Mouse (Mus musculus) CH12F3 (cell line): ENCODE data around the gene Zfp661.
"Not testable (repeated sequence)": the region's sequence is repeated elsewhere in the genome, so short reads cannot be mapped to it uniquely, and the experiment has no call there.

Source experiments
- in situ Hi-C: fragments of 300-500 bp; cut with MboI; formaldehyde crosslinking; loops from 2 replicates; pipeline ENCODE4 v1.14.3; 2020; ENCODE audit warnings: low sequenced_read_pairs

Zfp661 gene

DNA sequence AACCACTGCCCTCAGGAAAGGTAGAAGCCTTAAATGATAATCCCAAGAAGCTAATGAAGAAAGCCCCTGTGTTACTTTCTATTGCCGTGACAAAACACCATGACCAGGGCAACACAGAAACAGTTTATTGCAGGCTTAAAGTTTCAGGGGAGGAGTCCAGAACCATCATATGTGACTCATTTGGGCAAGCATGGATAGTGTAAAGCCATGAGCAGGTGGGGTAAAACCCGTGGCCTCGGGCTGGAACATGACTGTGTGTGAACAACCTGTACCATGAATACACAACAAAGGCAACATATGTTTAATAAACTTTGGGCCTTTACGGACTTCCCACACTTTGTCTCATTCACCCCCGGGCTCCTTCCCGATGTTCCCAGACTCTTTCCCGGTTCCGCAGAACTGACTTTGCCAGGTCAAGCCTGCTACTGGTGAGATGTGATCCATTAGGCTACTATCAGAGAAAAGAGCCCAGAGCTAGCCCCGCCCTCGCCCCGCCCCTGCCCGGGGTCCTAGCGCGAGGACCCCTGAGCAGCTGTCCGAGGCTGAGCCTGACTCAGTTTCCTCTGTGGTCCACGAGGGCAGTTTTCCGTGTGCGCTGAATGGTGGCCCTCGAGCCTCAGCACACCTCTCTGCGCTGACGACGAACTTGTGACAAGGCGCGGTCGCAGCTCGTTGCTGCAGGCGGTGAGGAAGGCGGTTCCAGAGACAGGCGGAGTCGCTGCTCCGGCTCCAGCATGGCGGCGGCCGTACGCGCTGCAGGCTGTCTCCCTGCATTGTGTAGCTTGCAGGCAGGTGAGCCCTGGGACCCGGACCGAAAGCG, at the start of gene Zfp661, which contains the start of gene Mrps5:
Zfp661 (minus strand) TSS at position 401 of the 820 bp plus-strand sequence.
Mrps5 (plus strand) TSS at position 529 of the 820 bp plus-strand sequence.
- in situ Hi-C loops = no loop called here

DNA sequence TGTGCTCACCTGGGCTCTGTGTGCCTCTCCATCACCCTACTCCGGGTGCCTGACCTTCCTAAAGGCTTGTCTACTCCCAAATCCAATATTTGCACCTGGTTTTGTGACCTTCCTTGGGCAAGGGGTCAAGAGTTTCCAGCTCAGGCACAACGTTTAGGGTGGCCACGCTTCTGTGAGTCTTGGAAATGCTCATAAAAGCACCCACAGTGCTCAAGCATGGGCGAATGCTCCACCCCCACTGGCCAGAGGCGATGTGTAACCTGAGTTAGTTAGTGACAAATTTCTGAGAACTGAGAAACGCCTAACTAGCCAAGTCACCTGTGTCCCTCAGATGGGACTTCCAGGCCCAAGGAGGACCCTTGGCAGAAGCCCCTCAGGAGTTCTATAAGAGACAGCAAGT, 48.7 kb upstream of the Zfp661 start:
- in situ Hi-C loops = no loop called here

DNA sequence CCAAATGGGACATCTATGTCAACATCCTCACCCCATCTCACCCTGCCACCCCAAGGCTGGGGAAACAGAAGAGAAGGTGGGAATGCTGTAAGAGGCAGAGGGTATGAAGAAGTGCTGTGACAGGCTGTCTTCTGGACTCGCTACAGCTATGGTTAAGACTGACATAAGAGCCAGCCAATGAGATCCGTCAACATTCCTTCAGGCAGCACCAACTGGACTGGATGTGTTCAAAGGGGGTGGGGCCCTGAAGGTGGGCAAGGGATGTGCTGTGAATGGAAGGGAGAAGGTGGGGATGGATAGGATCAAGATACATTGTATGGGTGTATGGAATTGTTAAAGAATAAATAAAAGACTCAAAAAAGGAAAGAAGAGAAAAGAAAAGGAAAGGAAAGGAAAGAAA, 45.7 kb upstream of the Zfp661 start:
- in situ Hi-C loops = no loop called here

DNA sequence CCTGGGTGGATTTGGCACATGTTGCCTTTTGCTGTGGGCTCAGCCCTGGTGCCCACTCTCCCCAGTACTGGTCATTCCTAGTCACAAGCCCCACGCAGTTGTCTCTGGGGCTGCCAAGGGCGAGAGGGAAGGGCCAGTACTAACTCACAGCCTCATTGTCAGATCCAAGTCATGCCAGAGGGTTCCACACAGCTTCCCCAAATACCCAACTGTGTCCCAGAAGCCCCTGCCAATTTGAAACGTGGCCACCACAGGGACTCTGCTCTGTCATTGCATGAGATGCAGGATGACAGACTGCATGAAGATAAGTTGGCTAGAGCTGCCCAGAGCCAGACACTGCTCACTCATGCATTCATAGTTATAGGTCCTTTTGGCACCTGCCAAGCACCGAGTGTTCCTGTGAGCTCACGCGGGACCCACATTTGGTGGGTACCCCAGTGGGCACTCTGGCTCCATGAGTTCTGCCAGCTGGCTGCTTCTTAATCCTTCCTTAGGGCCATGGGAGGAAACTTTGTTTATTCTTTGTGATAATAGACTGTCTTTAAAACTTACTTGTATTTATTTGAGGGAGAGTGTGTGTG, 41.2 kb upstream of the Zfp661 start:
- in situ Hi-C loops = no loop called here

DNA sequence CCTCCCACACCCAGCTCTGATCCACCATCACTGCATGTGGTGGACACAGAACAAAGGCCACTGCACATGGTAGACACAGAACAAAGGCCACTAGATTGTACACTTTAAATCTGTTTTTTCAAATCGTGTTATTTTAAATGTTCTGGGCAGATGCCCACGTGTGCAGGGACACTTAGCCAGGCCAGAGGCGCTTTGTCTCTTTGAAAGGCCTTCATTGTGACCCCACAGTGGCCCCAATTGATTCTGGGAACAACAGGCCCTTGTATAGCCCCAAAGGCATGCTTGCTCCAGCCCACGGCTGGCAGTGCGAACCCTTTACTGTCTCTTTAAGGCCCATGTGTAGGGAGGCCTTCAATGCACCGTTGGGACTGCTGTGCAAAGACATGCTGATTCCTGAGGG, 40.5 kb upstream of the Zfp661 start:
- in situ Hi-C loops = no loop called here

DNA sequence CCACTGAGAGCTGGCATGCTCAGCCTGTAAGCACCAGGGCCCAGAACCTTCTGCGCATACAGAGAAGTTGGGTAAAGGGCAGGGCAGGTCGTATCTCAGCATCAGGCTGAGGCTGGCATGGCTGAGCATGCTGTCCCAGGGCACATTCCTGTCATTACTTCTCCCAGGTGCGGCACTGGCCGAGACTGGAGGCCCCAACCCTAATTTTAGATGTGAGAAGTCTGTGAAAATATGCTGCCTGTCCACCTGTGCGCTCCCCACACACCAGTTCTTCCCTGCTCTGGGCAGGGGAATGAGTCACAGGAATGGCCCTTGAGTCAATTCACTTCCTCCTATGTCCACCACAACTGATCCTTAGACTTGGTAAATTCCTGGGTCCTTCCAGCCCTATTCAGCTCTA, 38.8 kb upstream of the Zfp661 start:
- in situ Hi-C loops = no loop called here

DNA sequence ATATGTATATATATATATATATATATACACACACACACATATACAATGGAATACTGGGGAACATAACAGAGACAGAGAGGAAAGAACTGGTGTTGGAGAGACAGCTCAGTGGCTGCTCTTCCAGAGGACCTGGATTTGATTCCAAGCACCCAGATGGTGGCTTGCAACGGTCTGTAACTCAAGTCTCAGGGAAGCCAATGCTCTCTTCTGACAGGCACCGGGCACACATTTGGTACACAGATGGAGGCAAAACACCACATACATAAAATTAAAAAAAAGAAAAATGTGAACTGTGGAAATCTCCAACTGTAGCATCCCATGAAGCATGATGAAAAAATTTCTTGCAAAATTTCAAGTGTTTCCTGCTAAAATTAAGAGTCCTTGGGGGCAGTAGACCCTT, 37.9 kb upstream of the Zfp661 start:
- in situ Hi-C loops = no loop called here

DNA sequence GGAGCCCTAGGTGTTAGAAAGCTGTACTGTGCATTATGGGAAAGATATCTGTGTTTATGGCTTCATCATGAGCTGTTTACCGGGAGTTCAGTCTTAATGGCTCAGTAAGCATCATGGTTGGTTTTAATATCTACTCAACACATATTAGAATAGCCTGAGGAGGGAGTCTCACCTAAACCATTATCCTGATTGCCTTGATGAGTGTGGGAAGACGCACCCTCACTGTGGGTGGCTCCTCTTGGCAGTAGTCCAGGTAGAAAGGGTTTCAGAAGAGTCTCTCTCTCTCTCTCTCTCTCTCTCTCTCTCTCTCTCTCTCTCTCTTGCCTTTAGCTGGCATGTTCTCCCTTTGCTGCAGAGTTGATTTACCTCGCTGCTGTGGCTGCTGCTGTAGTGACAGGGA, 35.2 kb upstream of the Zfp661 start:
- in situ Hi-C loops = no loop called here

DNA sequence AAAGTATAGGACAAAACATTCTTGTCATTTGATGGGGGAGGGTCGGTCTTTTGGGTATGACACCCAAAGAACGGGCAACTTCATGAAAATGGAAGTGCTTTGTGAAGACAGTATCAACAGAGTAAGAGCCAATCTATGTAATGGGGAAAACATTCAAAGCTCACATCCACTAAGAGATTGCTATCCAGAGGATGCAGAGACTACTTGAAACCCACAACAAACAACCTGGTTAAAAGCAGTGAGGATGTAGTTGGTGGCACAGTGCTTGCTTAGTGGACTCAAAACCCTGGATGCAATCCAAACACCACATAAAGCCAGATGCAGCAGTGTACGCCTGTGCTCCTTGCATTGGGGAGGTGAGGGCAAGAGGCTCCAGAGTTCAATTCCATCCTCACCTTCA, 32.4 kb upstream of the Zfp661 start:
- in situ Hi-C loops = no loop called here

DNA sequence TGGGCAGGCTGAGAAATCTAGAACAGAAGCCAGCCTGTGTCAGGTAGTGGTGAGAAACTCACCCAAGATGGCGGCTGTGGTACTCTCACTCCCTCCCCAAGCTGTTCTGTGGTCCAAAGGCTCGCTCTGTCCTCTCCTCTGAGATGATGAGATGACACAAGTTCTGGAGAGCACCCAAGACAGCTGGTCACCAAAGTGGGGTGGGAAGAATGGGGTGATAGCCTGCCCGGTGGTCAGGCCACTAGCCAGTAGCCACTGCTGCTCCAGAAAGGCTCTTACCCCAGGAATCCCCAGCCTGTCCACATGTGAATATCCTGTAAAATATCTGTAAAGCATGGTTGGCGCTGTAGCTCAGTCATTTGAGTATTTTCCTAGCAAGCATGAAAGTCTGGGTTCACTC, 25.4 kb upstream of the Zfp661 start:
- in situ Hi-C loops = no loop called here

DNA sequence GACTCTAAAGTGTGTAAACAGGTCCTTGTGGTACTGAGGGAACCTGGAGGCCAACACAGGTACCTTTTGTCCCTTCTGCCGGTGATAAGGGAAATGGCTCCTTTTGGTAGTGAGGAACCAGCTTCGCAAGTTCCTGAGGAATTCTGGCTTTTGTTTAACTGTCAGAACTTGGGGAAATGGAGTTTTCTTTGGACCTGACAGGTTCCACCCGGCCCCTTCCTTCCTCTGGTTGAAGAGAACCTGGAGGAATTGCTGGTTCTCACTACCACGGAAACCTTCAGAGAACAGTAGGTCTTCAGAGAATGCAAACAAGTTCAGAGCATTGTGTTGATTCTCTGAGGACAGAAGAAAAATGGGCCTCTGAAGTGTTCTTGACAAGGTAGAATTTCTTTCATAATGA, 24.5 kb upstream of the Zfp661 start:
- in situ Hi-C loops = no loop called here

DNA sequence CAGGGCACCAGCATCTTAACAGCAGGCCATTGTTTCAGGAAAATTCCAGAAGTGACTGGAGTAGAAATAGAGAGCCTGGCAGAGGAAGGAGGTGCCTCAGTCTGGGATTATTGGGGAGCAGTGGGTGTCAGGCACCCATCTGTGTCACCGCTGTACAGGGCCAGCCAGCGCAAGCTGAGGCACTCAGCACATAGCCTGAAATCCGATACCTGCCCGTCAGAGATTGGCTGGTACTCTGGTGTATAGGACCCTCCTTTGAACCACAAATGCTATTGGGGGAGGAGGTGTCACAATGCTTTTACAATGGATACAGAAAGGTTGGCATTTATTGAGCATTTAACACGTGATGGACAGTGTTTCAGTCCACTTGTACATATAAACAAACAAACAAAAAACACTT, 22.1 kb upstream of the Zfp661 start:
- in situ Hi-C loops = no loop called here

DNA sequence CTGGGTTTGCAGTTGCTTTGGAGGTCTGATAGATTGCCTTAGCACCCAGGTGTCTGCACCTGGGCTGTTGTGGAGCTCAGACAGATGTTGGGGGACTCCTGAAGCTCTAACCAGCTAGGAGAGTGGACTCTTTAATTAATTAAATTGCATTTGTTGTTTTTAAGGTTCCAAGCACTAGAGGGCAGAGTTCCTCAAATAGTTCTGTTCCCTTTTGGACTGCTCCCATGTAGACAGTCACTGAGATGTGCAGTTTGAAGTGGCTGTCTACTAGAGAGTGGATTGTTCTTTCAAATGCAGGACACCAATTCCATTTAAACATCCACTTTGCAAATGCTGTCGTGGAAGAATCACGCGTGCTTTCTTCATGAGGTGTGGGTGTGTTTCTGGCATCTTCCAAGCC, 21.3 kb upstream of the Zfp661 start:
- in situ Hi-C loops = no loop called here

DNA sequence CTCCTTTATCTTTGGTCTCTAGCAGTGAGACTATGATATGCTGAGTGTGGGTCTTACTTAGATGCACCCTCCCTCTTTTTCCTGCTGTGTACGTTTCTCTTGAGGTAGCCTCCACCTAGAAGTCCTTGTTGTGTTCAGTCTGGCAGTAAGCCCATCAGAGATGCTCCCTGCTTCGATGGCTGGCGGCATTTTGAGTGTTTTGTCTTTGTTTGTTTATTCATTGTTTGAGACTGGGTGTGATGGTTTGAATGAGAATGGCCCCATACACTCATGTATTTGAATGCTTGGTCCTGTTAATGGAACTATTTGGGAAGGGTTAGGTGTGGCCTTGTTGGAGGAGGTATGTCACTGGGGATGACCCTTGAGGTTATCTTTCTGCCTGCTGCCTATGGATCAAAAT, 18.3 kb upstream of the Zfp661 start:
- in situ Hi-C loops = no loop called here

DNA sequence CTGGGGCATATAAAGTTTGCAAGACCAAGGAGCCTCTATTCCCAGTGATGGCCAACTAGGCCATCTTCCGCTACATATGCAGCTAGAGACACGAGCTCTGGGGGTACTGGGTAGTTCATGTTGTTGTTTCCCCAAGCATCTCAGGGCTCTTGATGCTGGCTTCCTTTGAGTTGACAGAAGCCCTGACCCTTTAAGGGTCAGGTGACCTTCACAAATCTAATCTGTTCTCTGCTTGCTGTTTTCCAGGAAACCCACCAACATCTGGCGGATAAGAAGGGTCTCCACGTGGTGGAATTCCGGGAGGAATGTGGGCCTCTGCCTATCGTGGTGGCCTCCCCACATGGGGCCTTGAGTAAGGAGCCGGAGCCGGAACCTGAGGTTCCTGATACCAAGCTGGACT, 16.5 kb upstream of the Zfp661 start:
- in situ Hi-C loops = not testable (repeated sequence)

DNA sequence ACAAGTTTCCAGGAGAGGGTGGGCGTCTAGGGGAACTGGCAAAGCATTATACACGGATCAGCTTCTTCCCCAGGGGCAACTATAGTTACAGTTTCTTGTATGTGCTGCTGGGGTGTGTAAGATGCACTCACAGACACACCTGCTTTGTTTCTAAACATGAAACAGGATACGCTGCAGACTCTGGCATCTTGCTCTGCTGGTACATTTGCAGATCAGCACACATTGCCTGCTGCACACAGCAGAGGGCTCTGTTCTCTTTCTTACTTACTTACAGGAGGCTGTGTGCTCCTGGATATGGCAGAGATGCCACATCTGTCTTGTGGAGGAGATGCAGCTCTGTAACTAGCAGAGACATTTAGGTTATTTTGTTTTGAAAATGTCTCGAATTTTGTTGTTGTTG, 3.9 kb upstream of the Zfp661 start:
- in situ Hi-C loops = no loop called here

DNA sequence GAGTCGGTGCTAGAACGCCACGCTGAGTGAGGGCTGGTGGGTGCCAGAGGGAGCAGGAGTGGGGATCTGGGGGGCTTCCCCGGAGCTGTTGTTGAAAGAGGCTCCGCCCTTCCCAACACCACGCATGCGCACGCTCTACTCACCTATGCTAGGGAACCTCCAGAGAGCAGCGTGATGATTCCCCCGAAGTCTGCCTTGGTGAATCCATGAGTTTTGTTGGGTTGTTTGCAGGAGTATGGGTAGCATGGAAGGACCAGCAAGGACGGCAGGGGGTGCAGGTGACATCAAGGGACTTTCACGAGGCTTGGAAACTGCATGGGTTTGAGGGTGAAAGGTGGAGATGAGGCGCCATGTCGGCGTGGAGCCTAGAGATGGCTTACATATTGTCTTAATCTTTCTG, 3.3 kb upstream of the Zfp661 start:
- in situ Hi-C loops = no loop called here

DNA sequence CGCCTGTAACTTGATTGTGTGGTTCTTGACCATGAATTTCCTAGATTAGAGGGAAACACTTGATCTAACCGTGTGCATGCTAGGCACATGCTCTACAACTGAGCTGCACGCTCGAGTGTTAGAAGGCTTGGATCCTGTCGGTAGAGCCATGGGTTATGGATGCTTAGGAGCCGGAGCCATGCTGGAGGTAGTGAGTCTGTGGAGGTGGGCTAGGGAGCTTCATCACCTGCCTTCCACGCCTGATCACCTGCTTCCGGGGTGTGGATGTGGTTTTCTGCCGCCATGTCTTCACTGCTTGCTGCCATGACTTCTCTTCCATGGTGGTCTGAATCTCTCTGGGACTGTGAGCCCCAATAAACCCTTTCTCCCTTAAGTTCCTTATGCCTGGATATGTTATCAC, 2.0 kb upstream of the Zfp661 start:
- in situ Hi-C loops = no loop called here

DNA sequence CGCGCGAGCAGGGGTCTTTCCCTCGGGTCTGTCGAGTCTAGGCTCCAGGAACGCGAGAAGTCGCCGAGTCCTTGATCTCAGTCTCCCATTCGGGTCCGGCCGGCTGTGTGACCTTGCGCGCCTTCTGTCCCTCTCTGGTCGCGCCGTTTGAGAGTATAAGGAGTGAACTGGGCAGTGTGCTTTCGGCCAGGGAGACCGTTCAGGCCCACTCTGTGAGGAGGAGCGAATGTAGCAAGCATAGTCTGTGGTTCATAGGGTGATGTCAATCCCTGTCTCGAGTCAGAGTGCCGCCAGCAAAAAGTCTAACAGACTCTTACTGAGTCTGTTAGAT, 585 bp upstream of the Zfp661 start:
- in situ Hi-C loops = no loop called here

DNA sequence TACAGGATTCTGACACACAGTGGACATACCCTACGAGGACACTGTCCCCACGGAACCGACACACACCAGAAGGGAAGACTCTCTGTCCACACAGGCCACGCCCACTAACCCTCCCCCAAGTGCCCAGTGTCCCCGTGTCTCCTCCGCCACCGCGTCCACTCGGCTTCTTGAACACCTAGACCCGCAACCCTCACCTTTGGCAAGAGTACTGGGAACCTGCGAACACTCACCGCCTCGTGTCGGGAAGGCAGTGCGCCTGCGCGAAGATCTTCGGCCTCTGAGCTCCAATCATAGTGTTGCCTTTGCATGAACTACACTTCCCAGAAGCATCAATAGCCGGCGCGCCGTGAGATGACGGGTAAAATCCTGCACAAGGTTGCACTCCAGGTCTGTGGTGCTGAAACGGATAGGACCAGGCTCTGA, 2.4 kb downstream of the Zfp661 start:
- in situ Hi-C loops = no loop called here

DNA sequence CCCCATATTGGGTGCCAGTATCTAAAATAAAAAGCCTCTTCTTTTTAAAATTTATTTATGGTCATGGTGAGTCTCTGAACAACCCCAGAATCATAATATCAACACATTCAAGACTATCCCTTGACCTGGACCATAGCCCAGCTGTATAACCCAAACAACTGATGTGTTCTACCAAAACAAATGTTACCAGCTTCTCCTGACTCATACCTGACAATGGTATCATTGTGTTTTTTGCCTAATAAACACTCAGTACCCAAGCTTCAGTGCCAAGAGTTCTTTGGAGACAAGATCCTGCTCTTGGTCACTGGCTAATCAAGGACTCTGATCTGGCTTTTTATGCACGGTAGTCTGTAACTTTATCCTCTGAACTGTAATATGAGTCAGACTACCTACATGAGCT, 13.6 kb downstream of the Zfp661 start:
- in situ Hi-C loops = no loop called here

DNA sequence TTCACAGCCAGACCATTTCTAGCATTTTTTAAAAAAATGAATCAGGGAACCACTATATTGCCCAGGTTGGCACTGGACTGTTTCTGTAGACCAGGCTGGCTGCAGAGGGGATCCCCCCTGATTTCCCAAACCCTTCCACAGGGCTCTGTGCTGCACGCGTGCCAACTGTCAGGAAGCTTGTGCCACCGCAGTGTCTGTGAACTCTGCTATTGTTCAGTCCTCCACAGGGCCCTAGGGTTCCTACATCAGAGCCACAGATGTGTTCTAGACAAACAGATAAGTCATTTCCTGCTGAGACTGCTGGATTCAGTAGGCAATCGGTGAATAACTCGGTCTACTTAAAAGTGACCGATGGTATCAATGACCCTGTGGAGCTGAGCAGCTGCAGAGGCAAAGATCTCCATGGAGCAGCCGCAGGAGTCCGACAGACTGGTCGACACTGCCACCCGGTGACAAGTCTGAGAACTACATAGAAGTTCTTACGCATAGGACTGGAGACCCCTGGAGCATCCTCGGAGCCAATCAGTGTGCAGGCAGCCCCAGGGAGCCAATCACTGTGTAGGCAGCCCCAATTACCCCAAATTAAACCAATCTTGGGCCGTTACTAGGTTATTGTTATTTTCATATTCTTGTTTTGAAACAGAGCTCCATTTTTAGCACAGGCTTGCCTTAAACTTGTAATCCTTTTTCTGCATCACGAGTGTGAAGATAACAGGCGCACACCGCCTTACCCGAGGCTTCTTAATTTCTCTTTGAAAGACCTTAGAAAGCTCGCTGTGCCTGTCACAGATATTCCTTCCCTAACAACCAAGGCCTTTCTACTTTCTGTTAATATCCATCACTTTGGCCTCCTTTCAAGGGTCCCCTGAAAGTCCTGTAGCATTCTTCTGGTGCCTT, 27.6 kb downstream of the Zfp661 start:
- in situ Hi-C loops = no loop called here
